Mouse (Mus musculus): ENCODE data around the gene Fam71e2. TPM values are rescaled to one million over a fixed set of nuclear protein-coding genes. Genes with fewer than 3 reads are reported as not detected.
"Not testable (repeated sequence)": the region's sequence is repeated elsewhere in the genome, so short reads cannot be mapped to it uniquely, and the experiment has no call there.

Gene Fam71e2
- polyA plus RNA-seq (2016; fragmentation: Nextera tagmentation; extraction: Ambion mirVana), result not detected in 2 replicates

GRCm38 (mm10) chr7:4771202-4771601 lies at the start of gene Fam71e2:
Fam71e2 (minus strand) TSS chr7:4771302.
- H3K4me2 ChIP-seq, result no peak within 1 kb of the TSS
- 68% methylated on average over 5 of the region's 5 CpGs for WGBS
- H3K27me3 ChIP-seq (replicated peaks), result peaks cover 20% of the 10 kb centered on the region
- H3K9me3 ChIP-seq (replicated peaks), result peaks cover 4% of the 10 kb centered on the region; the same call in 1 of the 2 replicates
- H3K36me3 ChIP-seq, result no peaks in the 10 kb centered on the region
- H3K27ac ChIP-seq (ENCODE audit: poor library complexity, severe bottlenecking), result no peak within 1 kb of the TSS
- no peak for ATAC-seq (ENCODE audit: insufficient number of reproducible peaks, low FRiP score)
- no peaks in the 10 kb centered on the region for H3K4me1 ChIP-seq (replicated peaks)
- H3K9ac ChIP-seq, result no peak within 1 kb of the TSS
- H3K4me3 ChIP-seq, result no peak within 1 kb of the TSS

- no peaks in the 10 kb centered on the region for H3K9me3 ChIP-seq (replicated peaks)
- H3K27ac ChIP-seq (ENCODE audit: poor library complexity, severe bottlenecking), result no peak overlapping the region
- H3K36me3 ChIP-seq, result no peaks in the 10 kb centered on the region
- H3K4me2 ChIP-seq, result no peak overlapping the region
- no peak for ATAC-seq (ENCODE audit: insufficient number of reproducible peaks, low FRiP score)
- H3K9ac ChIP-seq, result no peak overlapping the region
- H3K4me3 ChIP-seq, result no peak overlapping the region
- H3K27me3 ChIP-seq (replicated peaks), result no peaks in the 10 kb centered on the region
- H3K4me1 ChIP-seq (replicated peaks), result peaks cover 8% of the 10 kb centered on the region
Measured at GRCm38 (mm10) chr7:4816559-4816958, 45.5 kb upstream of the Fam71e2 start.

GRCm38 (mm10) chr7:4813105-4813791 lies 42.1 kb upstream of the Fam71e2 start:
- no peak overlapping the region for H3K9ac ChIP-seq
- H3K9me3 ChIP-seq (replicated peaks), result no peaks in the 10 kb centered on the region
- peak overlapping the region; percentile 100 for H3K4me3 ChIP-seq
- peaks cover 29% of the 10 kb centered on the region for H3K4me1 ChIP-seq (replicated peaks)
- H3K27me3 ChIP-seq (replicated peaks), result no peaks in the 10 kb centered on the region
- WGBS, result 25% methylated on average over 8 of the region's 8 CpGs
- H3K36me3 ChIP-seq, result peaks cover 28% of the 10 kb centered on the region
- peak overlapping the region; percentile 78 for H3K27ac ChIP-seq (ENCODE audit: poor library complexity, severe bottlenecking)
- H3K4me2 ChIP-seq, result peak overlapping the region; percentile 69
- ATAC-seq (ENCODE audit: insufficient number of reproducible peaks, low FRiP score), result no peak

GRCm38 (mm10) chr7:4812303-4813104 lies 41.4 kb upstream of the Fam71e2 start, which contains the start of gene Ube2s:
Ube2s (minus strand) TSS chr7:4812590.
- no peaks in the 10 kb centered on the region for H3K27me3 ChIP-seq (replicated peaks)

GRCm38 (mm10) chr7:4811842-4812302 lies 40.8 kb upstream of the Fam71e2 start:
- H3K4me2 ChIP-seq, result peak overlapping the region; percentile 77
- under 1% methylated on average over 33 of the region's 36 CpGs for WGBS
- peak overlapping the region; percentile 100 for H3K9ac ChIP-seq
- peaks cover 38% of the 10 kb centered on the region for H3K36me3 ChIP-seq
- no peak for ATAC-seq (ENCODE audit: insufficient number of reproducible peaks, low FRiP score)
- H3K27ac ChIP-seq (ENCODE audit: poor library complexity, severe bottlenecking), result peak overlapping the region; percentile 87
- no peaks in the 10 kb centered on the region for H3K9me3 ChIP-seq (replicated peaks)
- H3K27me3 ChIP-seq (replicated peaks), result no peaks in the 10 kb centered on the region
- H3K4me1 ChIP-seq (replicated peaks), result peaks cover 29% of the 10 kb centered on the region
- peak overlapping the region; percentile 100 for H3K4me3 ChIP-seq

More at GRCm38 (mm10) chr7:4812303-4813104, 41.4 kb upstream of the Fam71e2 start, which contains the start of gene Ube2s:
- Histone ChIP-seq H3K4me2 (peak within 1 kb of the TSS; percentile 77), H3K4me3 (peak within 1 kb of the TSS; percentile 100), H3K9ac (peak within 1 kb of the TSS; percentile 100), H3K9me3 (replicated peaks) (no peaks in the 10 kb centered on the region), H3K4me1 (replicated peaks) (peaks cover 29% of the 10 kb centered on the region), H3K36me3 (peaks cover 32% of the 10 kb centered on the region), H3K27ac (ENCODE audit: poor library complexity, severe bottlenecking) (peak within 1 kb of the TSS; percentile 87)
- ATAC-seq (ENCODE audit: insufficient number of reproducible peaks, low FRiP score), result peak; percentile 99
- WGBS, result under 1% methylated on average over 62 of the region's 62 CpGs

- Histone ChIP-seq H3K36me3 (peaks cover 46% of the 10 kb centered on the region), H3K4me3 (peak overlapping the region; percentile 100), H3K4me2 (peak overlapping the region; percentile 77), H3K4me1 (replicated peaks) (peaks cover 29% of the 10 kb centered on the region), H3K9ac (peak overlapping the region; percentile 100)
- not testable (repeated sequence) for H3K27me3 ChIP-seq (replicated peaks); H3K9me3 ChIP-seq (replicated peaks); H3K27ac ChIP-seq (ENCODE audit: poor library complexity, severe bottlenecking); ATAC-seq (ENCODE audit: insufficient number of reproducible peaks, low FRiP score)
- 35% methylated on average over 10 of the region's 10 CpGs for WGBS
Measured at GRCm38 (mm10) chr7:4811131-4811530, 40.0 kb upstream of the Fam71e2 start.

- Histone ChIP-seq H3K9me3 (replicated peaks) (no peaks in the 10 kb centered on the region), H3K4me3 (no peak overlapping the region), H3K36me3 (peaks cover 60% of the 10 kb centered on the region), H3K4me2 (no peak overlapping the region), H3K9ac (no peak overlapping the region), H3K27me3 (replicated peaks) (no peaks in the 10 kb centered on the region), H3K27ac (ENCODE audit: poor library complexity, severe bottlenecking) (no peak overlapping the region), H3K4me1 (replicated peaks) (peaks cover 23% of the 10 kb centered on the region)
- 86% methylated on average over 7 of the region's 7 CpGs for WGBS
- peak; percentile 74 for ATAC-seq (ENCODE audit: insufficient number of reproducible peaks, low FRiP score)
Measured at GRCm38 (mm10) chr7:4806716-4807115, 35.6 kb upstream of the Fam71e2 start.

- Histone ChIP-seq H3K4me1 (replicated peaks) (no peaks in the 10 kb centered on the region), H3K27ac (ENCODE audit: poor library complexity, severe bottlenecking) (no peak overlapping the region), H3K9me3 (replicated peaks) (no peaks in the 10 kb centered on the region), H3K27me3 (replicated peaks) (no peaks in the 10 kb centered on the region), H3K4me3 (no peak overlapping the region), H3K36me3 (peaks cover 33% of the 10 kb centered on the region), H3K9ac (no peak overlapping the region), H3K4me2 (no peak overlapping the region)
- ATAC-seq (ENCODE audit: insufficient number of reproducible peaks, low FRiP score), result no peak
Measured at GRCm38 (mm10) chr7:4802247-4802646, 31.1 kb upstream of the Fam71e2 start.

- Histone ChIP-seq H3K9ac (0 out of 2 replicates have a peak overlapping the region, but pooled peaks have one; percentile 30), H3K27me3 (replicated peaks) (no peaks in the 10 kb centered on the region), H3K4me1 (replicated peaks) (peaks cover 13% of the 10 kb centered on the region), H3K4me3 (no peak overlapping the region), H3K4me2 (no peak overlapping the region), H3K36me3 (peaks cover 43% of the 10 kb centered on the region), H3K27ac (ENCODE audit: poor library complexity, severe bottlenecking) (no peak overlapping the region), H3K9me3 (replicated peaks) (no peaks in the 10 kb centered on the region)
- 75% methylated on average over 7 of the region's 7 CpGs for WGBS
- no peak for ATAC-seq (ENCODE audit: insufficient number of reproducible peaks, low FRiP score)
Measured at GRCm38 (mm10) chr7:4795767-4796433, 24.8 kb upstream of the Fam71e2 start.

GRCm38 (mm10) chr7:4794631-4795168 lies 23.6 kb upstream of the Fam71e2 start:
- WGBS, result 68% methylated on average over 3 of the region's 3 CpGs
- ATAC-seq (ENCODE audit: insufficient number of reproducible peaks, low FRiP score), result no peak
- Histone ChIP-seq H3K4me1 (replicated peaks) (peaks cover 13% of the 10 kb centered on the region), H3K27me3 (replicated peaks) (no peaks in the 10 kb centered on the region), H3K27ac (ENCODE audit: poor library complexity, severe bottlenecking) (no peak overlapping the region), H3K4me3 (peak overlapping the region; percentile 79), H3K4me2 (peak overlapping the region; percentile 95), H3K9ac (peak overlapping the region; percentile 98), H3K9me3 (replicated peaks) (no peaks in the 10 kb centered on the region), H3K36me3 (peaks cover 43% of the 10 kb centered on the region)
